Mouse (Mus musculus) ES-E14 (cell line): ENCODE data around the gene Psg25.

ENCODE experiments used
- CHD2 ChIP-seq: IDR thresholded peaks from 2 replicates; pipeline ENCODE4 v1.6.1; 2014; ENCODE audit warnings: mild to moderate bottlenecking, low read depth, low read length, inconsistent platforms
- HCFC1 ChIP-seq: IDR thresholded peaks from 2 replicates; pipeline ENCODE4 v1.6.1; 2012; ENCODE audit warnings: low read length, inconsistent platforms, borderline replicate concordance; ENCODE audit not compliant: insufficient read depth
- MAFK ChIP-seq: IDR thresholded peaks from 2 replicates; pipeline ENCODE4 v1.6.1; 2014; ENCODE audit warnings: mild to moderate bottlenecking, low read depth, low read length, inconsistent platforms; ENCODE audit not compliant: insufficient read depth
- ZC3H11A ChIP-seq: IDR thresholded peaks from 2 replicates; pipeline ENCODE4 v1.6.1; 2012; ENCODE audit warnings: low read depth, mild to moderate bottlenecking, inconsistent platforms, low read length, borderline replicate concordance
- ZNF384 ChIP-seq: IDR thresholded peaks from 2 replicates; pipeline ENCODE4 v1.6.1; 2012; ENCODE audit warnings: low read depth, low read length, inconsistent platforms

GRCm38 (mm10) chr7:18511479-18511878, 20.6 kb downstream of the Psg25 start:
- TF ChIP-seq ZNF384 (no peak), ZC3H11A (no peak), CHD2 (no peak), MAFK (no peak), HCFC1 (no peak)
